Mouse (Mus musculus) kidney, postnatal 14 days (tissue): ENCODE results near the gene Ano5.

Experiments
- DNase-seq: peaks from one replicate; pipeline ENCODE4 v3.0.0; 2022; ENCODE audit warnings: mixed read lengths

The Ano5 gene

DNA sequence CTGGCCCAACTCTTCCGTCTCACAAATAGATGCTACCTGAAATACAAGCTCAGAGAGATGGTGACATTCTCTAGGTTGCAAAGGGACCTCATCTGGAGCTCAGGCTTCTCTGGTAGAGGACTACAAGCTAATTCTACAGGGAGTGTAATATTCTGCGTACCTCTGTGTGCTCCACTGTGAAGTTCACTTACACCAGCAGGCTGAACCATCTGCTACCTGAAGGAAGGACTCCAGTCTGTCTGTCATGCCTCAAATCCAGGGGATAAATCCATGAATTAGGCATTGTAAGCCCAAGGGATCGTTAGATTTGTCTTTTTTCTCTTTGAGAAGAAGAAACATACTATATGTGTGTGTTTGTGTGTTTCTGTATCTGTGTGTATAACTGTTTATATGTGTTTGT lies 120.3 kb downstream of the Ano5 start:
- no peak for DNase-seq

GRCm38 (mm10) chr7:51632543-51633229 lies 121.9 kb downstream of the Ano5 start:
- no peak for DNase-seq

DNA sequence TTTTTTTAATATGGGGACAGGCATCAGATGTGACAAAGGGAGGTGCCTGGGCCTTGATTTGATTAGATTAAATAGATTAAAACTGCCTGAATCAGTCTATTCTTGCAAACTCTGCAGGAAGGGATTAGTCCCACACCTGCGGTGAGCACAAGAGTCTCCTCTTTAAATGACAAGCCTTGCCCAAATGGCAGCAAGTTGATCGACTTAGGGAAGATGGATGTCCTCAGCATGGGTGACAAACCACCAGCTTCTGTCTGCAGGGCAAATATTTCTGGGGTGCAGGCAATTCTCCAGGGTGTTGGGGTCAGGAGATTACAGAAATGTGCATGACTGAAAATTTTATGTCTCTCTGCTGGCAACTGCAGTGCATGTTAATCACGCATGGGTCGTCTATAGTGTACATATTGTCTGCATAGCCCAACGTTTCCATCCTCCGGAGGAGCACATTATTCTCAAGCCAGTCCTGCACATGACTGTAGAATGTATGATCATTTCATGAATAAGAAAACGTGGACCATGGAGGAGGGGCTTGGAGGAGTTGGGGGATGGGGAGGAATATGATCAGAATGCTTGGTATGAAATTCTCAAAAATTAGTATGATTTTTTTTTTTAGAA lies 122.5 kb downstream of the Ano5 start:
- DNase-seq = no peak
